In genomic region chr1:34742234-34742633, GRCm38 (mm10) we compare ENCODE assay signal across 16 mouse cellular contexts.
"Had no signal": no experiment of that assay in that cellular context is flagged by ENCODE, and none has a peak within 500 bp of the region (broad histone marks: within the 10 kb centered on the region; RNA-seq: fewer than 3 reads in every experiment).

No protein-coding gene starts in this region.

- H3K4me2 ChIP-seq: liver, embryonic 13.5 days; midbrain, embryonic 11.5 days had no signal

- H3K4me3 ChIP-seq: left cerebral cortex, adult 2 months; liver, embryonic 13.5 days had no signal

- H3K36me3 ChIP-seq: liver, embryonic 13.5 days had no signal

- H3K27ac ChIP-seq: kidney, postnatal 0 days; left cerebral cortex, adult 2 months; liver, embryonic 13.5 days; stomach, postnatal 0 days had no signal

- H3K9me3 ChIP-seq: liver, embryonic 13.5 days had no signal

- H3K27me3 ChIP-seq: liver, embryonic 13.5 days had no signal

- DNase-seq: kidney, postnatal 25 days; layer of hippocampus, postnatal 36 days; liver, embryonic 13.5 days; lung, adult 2 months; lung, postnatal 14 days; lung, postnatal 4 days; midbrain, embryonic 14.5 days; right cerebral cortex, adult 18-20 months; right cerebral cortex, postnatal 14 days; right cerebral cortex, postnatal 4 days; thymus, adult 18-20 months; thymus, postnatal 36 days had no signal

- H3K4me1 ChIP-seq: liver, embryonic 13.5 days had no signal

- H3K9ac ChIP-seq: liver, embryonic 13.5 days had no signal
